Mouse (Mus musculus) CD8-positive naive resting alpha-beta T cell, adult 2 months (primary cell): Measurements from ENCODE around the gene Adam19.

Experiments
- DNase-seq, 2 experiments: peaks; one replicate each; pipeline ENCODE4 v3.0.0; 2022; ENCODE audit warnings: low read depth in 2 of 2, low spot score in 2 of 2

The Adam19 gene

DNA sequence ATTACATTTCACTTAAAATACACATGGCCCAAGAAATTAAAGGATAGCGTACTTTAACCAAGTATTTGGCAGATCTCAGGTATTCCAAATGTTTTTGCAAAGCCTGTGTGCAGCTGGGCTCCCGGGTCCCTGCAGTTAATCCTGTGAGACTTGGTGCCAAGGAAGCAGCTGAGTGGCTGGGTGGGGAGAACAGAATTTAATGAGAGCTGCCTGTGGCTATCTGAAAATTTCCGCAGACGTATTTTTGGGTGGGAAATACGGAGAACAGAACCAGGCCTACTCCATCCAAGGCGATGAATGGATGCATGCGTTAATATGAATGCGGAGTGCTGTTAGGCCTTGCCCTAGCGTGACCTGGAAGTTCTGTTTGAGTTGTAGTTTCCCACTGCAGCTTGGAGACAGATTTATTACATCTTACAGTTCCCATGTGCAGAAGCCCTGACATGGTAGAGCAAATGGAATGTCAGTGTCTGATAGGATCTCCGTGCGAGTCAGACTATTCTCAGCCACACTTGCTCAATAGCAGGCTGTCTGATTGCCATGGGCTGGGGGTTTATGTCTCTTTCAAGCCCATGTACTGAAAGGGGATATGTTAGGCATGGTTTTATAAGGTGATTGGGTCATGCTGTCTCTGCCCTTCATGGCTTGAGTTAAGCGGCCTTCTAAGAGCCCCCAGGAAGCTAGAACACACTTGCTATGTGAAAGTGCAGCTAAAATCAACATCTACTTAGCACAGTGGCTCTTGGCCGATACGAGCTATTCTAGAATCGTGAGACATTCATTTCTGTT, 17.5 kb downstream of the Adam19 start:
- no peak for DNase-seq

DNA sequence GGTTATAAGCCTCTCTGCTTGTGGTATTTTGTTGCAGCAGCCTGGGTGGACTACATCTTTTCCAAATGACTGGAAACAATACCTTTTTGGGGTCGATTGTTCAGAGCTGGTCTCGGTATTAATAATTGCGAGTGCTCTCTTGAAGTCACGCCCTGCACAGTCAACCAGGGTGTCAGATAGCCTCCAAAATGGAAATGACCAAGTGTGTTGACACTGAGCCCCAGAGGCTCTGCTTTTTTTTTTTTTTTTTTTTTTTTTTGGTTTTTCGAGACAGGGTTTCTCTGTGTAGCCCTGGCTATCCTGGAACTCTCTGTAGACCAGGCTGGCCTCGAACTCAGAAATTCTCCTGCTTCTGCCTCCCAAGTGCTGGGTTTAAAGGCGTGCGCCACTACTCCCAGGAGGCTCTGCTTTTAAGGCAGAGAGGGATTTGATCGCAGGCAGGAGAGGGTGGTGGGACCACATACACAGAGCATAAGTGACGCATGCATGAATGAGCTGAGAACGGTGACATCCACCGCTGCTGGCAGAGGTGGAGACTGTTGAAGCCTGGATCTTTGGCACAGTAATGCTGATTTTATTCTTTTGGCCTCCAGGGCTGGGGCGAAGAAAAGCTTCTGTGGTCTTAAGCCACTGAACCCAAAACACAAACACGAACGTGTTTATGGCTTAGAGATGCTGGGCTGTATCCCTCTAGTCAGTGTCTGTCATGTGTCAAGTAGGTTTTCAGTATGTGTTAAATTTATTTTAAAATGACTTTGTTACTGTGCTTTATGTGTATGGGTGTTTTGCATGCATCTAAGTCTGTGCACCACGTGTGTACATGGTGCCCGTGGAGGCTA, 18.3 kb downstream of the Adam19 start:
- no peak for DNase-seq

DNA sequence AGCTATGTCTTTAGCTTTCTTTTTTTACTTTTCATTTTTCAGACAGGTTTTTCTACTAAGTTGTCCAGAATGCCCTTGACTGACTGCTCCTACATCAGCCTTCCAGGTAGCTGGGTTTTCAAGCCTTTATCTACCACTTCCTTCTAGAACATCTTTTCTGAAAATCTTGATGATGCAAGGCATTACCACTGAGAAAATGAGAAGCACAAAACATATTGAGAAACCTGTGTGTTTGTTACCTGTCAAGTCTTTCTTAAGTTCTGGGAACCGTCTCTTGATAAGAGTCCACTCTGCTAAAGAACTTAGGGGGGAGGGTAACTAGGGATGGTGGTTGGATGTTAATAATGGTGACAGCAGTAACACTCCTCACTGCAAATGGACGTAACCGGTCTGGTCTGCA, 19.7 kb downstream of the Adam19 start:
- DNase-seq = no peak

DNA sequence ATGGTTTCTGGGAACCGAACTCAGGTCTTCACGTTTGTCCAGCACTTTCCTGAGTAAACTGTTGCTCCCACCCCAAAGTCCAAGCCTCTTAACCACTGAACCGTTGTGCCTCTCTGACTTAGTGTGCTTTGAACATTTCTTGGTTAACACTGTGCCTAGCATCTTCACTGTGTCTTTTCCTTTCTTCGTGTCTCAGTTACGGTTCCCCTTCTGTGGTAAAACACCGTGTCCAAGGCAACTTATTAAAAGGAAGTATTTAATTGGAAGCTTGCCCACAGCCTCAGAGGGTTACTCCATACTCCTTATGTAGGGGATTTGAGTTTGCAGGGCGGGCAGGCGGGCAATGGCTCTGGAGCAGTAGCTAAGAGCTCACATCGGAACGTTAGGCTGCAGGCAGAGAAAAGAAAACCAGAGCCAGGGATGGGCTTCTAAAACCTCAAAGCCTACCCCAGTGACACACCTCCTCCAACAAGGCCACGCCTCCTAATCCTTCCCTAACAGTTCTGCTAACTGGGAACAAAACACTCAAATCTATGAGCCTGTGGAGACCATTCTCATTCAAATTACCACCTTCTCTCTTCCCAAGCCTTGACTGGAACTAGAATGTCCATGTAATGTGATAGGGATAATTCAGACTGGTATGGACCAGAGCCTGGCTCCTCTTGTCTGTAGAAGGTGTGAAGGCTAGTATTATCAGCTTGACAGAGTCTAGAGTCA, 20.8 kb downstream of the Adam19 start:
- no peak for DNase-seq

DNA sequence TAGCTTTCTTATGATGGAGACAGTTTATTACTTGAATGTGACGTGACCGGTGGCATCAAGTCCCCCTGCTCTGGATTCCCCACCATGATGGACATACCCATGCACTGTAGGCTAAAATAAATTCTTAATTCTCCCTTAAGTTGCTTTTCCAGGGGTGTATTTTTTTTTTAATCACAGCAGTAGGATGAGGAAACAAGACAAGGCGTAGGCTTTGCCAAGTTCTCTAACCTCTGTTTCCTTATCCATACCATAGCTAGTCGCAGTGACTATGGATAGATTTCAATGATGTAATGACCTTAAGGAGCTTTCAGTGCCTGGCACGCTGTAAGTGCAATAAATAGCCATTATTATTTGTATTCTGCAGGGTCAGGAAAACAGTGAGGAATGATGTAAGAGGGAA, 21.5 kb downstream of the Adam19 start:
- no peak for DNase-seq

DNA sequence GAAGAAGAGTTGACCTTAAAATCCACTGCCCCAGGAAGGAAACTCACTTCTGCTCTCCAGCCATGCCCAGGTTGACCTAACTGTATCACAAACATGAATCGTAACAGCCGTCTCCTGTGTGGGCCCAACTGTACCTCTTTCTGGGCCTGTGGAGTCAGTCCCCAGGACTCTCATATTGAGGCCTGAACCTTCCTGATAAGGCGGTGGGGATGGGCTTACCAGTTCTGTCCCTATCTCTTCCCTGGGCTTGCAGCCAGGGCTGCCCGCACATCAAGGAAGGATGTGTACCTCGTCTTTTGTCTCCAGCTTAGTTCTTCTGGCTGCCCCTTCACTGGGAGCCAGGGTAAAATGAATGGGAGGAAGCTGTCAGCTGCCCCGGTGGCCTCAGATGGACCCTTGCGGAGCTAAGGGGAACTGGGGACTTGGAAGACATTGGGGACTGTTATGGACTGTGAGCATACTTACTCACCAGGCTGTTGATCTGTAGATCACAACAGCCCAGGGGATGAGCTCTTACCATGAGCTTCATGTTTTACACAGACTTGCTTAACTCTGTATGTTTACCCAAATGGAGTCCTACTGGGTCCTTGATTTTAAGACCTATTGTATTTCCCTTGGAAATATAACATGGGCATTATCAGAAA, 22.1 kb downstream of the Adam19 start:
- no peak for DNase-seq

DNA sequence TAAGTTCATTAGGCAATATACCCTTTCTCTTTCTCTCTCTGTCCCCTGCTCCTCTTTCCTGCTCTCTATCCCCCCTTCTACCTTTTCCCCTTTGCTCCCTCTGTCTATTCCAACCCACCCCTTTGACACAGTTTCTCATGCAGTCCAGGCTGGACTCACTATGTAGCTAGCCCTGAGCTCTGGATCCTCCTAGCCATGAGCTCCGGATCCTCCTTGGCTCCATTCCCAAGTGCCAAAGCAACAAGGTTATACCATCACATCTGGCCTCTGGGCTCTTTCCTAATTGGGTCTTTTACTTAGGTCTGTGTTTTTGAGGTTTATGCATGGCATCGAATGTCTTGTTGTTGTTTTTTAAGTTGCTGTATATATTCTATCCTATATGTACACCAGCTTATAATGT, 25.3 kb downstream of the Adam19 start:
- DNase-seq = no peak

DNA sequence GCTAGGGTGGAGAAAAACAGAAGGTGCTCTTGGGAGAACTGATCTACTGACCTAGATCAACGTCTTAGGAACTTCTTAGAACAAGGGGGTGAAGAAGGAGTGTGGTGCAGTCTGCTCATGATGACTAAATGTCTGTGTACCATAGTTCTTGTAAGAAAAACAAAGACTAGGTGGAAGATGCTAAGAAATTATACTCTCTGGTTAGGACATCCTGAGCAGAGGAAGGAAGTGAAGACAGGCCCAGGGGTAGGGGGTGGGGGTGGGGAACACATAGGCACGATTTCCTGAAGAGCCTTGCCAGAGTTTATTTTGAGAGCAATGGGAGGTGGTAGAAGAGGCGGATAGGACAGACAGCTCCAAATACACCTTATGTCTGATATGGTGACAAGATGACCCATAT, 27.6 kb downstream of the Adam19 start:
- no peak for DNase-seq

DNA sequence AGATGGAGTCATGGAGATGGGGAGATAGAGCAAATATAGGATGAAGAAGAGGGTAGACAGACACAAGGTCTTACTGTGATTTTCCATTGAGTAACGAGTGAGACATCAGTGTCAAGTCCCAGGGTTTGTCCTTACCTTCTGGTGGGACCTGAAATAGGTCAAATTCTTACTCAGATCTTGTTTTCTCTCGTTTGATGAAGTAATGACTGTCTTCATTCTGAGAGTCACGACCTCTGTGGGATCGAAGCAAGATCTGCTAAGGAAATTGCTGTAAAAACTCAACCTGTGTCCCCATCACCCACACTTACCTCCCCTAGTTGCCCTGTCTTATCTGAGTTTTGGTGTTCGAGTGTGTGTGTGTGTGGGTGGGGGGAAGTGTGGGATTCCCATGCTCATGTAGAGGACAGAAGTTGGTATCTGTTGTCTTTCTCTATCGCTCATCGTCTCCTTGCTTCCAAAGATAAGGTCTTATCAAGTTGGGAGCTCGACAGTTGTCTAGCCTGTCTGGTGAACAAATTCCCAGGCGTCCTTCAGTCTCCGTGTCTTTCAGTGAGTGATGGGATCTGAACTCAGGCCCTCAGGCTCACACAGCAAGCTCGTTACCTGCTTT, 28.1 kb downstream of the Adam19 start:
- DNase-seq = no peak

DNA sequence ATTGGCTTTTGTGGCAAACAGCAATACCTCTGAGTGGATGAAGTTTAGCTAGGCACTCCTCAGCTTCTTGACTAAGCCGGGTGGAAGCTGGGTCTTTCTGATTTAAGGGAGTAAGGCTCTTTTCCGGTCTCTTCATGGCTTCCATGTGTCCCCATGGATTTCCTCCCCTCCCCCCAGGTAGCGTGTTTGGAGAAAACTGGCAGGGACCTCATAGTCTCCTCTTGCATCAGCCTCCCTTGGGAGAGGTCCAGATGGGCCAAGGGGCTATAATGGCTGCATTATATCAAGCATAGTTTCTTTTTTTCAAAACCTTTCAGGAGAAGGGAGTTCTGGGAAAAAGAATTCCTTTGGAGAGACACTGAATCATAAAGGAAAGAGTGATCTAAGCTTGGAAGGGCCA, 28.8 kb downstream of the Adam19 start:
- no peak for DNase-seq

DNA sequence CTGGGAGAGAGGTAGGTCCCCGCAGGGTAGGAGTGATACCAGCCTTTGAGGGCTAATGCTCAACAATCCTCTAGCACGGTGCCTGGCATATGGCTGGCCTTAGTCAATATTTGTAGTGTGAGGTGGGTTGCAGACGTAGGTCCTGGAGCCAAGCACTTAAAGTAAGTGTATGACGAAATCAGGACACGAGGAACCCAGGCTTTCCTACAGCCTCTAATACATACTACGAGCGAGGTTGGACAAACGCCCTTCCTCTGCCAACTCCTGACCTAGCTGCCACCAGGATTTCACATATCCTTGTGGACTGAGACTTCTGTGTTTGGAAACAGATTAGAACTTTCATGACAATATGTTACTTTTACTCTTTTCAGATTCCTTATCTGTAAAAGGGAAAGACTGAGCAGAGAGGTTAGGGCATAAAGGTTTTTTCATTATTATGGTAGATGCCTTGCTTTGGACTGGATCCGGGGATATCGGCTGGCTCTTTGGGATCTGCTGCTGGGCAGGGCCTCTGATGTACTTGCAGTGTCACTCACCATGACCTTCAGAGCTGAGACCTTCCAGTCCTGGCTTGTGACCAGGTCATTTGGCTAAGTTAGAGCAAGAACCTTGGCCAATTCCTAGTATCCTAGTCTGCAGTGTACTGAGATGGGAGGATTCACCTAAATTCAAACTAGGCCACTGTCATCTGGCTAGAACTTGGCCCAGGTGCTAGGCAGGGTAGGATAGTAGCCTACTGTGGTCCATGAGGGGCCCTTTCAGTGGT, 29.8 kb downstream of the Adam19 start:
- DNase-seq = no peak

DNA sequence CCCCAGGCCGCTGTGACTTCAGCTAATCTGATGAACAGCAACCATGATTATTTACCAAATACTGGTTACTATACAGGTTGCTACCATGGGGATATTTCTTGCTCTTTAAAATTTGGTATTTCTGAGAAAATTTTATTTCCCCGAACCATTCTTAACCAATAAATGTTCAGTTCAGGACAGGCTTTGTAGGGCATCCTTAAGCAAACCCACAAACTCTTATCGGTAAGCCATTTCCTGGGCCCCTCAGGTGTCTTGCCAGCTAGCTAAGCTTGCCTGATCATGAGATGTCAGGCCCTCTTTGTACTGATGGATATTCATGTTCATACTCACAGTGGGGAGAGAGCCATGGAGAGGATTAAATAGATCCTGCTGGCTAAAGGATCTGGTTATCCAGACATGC, 30.7 kb downstream of the Adam19 start:
- DNase-seq = peak; percentile 35 to 52

DNA sequence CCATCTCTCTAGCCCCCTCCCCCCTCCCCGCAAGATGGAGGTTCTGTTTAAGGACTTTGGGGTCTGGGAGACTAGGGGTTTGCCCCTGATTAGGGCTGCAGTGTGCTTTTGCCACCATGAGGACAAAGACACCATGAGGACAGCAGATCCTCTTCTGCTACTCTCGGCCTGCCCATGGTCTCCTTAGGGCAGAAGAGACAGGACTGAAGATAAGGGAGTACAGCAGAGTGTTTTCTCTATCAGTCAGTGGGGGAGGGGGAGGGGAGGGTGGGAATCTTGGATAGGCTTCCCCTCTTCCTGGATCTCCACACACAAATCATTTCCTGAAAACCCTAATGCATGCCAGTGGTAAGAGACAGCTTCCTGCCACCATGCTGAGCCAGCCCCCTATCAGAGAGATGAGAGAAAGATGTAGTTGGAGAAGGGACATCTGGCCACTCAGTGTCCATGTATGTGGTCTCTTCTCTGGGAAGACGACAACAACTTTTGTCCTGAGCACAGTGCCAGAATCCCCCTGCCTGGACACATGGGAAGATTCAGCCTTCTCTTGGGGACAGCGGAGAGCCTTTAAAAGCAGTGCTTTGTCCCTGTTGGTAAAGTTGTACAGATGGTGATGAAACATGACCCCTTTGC, 33.4 kb downstream of the Adam19 start:
- DNase-seq = no peak

DNA sequence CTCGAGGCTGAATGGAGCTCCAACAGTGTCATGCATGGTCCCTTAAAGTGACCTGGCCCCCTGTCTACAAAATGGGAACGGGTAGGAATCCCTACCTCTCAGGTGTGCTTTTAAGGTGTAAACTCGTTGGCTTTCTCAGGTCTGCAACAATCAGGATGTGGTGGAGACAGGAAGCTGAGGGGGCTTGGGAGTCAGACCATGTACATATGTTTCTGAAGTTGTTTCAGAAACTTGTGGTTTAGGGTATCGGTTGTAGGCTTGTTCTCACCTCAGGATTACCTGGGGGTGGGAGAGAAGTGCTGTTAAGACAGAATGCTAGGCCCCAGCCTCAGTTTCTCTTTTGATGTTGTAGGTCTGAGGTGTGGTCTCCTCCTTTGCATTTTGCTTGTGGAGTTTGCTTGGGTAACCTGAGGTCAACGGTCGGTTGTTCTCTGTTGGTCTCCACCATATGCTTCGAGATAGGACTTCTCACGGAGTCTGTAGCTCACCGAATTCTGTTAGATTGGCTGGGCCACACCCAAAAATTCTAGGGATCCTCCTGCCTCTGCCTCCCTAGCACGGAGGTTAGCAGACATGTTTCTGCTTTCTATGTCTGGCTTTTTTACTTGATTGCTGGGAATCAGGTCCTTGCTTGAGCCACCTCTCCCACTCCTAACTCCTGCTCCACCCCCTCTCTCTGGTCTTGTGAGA, 34.4 kb downstream of the Adam19 start:
- peak; percentile 33 to 50 for DNase-seq

DNA sequence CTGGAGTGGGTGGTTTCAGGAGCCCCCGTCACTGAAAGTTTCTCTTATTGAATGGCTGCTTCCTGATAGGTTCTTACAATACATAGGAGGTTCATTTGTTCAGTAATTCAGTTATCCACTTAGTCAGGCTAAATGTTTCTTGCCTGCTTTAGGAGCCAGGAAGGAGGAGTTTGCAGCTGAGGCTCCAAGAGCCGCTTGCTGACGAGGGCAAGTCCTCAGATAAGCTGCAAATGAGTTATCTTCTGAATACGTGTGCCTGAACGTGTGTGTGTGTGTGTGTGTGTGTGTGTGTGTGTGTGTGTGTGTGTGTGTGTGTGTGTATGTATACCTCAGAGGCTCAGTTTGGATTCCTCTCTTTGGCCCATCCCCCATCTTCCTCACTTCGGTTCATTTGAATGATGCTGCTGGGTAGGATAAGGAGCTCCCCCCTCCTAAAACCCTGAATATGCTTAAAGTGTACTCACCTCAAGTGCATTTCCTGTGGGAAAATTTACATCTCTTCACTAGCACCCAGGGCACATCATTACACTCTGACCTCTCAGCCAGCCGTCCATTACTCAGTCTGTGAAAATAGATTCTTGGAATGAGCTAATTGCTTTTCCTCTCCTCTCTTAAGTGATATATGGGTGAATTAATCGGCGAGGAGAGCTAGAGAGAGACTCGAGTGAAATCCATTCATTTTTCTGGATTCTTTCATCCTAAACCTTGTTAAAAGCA, 35.3 kb downstream of the Adam19 start:
- DNase-seq = no peak

DNA sequence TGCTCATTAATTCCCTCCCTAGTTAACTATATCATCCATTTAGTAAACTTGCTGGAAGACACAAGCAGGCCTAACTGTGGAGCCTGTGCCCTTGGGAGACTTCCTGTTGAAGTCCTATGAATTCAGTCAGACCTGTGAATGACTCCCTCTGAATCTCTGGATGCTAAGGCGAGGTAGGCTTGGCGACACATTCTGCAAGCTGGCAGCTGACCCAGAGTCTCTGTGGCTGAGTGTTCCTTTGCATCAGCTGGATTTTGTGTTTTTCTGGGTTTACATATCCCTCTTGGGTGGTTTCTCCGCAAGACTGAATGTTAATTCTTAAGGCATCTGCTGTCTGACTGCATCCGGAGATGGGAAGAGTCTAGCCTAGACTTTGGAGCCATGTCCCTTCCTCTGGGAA, 36.3 kb downstream of the Adam19 start:
- no peak for DNase-seq

DNA sequence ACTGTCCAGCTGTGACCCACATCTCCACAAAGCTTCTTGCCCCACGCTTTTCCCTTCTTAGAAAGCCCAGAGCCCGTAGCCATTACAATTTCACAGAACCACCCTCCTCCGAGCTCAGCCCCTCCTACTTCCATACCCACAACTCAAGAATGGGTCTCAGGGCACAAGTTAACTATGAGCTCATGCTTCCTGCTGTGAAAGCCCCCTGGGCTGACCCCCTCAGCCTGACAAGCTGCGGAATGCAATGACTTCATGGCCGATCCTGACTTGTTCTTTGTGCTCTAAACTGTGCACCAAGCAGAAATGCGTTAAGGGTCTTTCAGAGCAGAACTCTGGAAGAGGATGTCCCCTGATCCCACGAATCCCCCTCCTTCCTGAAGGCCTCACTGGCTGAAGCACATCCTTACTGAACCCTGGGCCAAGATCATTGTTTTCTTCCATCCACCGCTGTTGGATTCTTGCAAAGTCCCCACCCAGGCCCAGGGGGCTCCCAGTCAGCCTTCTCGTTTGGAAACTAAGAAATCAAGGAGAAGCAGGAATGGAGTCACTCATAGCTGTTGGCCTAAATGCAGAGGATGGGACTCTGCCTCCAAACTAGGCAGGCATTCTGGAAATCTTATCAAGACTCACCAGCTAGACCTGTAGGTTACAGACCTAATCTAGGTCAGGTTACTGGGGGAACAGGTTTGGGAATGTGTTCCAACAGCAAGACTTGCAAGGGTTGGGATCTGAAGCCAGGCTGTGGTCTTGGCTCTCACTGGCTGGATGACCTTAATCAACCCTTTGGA, 39.9 kb downstream of the Adam19 start:
- no peak for DNase-seq

DNA sequence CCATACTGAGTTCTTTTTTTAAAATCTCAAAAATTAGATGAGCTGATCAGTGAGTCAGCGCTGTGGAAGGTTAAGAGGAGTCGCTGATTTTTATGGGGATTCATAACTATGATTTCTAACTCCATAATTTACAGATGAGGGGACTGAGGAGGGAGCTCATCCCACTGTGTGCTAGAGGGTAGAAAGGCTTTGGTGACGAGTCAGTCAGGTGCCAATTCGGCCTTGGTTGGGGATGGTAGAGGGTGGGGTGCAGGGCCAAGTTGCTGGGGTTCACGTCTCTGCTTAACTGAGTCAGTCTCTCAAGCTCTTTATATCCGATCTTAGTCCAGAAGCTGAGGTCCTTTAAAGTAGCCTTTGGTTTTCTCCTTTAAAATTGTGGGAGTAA, 40.5 kb downstream of the Adam19 start:
- DNase-seq = no peak
